Mouse (Mus musculus) spleen, adult 2 months (tissue): ENCODE measurements around the gene Nutm2.

Source experiments
- CTCF ChIP-seq: fragments of 200-500 bp; IDR thresholded peaks from 2 replicates; pipeline ENCODE4 v1.5.1; 2011; ENCODE audit warnings: mild to moderate bottlenecking, inconsistent platforms; ENCODE audit not compliant: insufficient read depth, insufficient read length, insufficient replicate concordance; ENCODE audit errors: extremely low read depth
- POLR2A ChIP-seq: fragments of 200-500 bp; IDR thresholded peaks from 2 replicates; pipeline ENCODE4 v1.6.1; 2011; ENCODE audit warnings: low read depth, low read length, inconsistent platforms

GRCm38 (mm10) chr13:50417389-50418183, 49.5 kb upstream of the Nutm2 start, which contains the start of gene Fbxw17:
- no peak for TF ChIP-seq CTCF
- no peak for TF ChIP-seq POLR2A
